Mouse (Mus musculus) cerebellum, adult 2 months (tissue): ENCODE measurements around the gene Syt2.

ENCODE experiments used
- CTCF ChIP-seq: fragments of 200-500 bp; IDR thresholded peaks from 2 replicates; pipeline ENCODE4 v1.5.1; 2011; ENCODE audit warnings: low read depth, mild to moderate bottlenecking, control low read depth, low read length, moderate library complexity, borderline replicate concordance; ENCODE audit not compliant: insufficient read depth
- POLR2A ChIP-seq: fragments of 200-500 bp; IDR thresholded peaks from 2 replicates; pipeline ENCODE4 v1.6.1; 2011; ENCODE audit warnings: low read length, control low read depth, borderline replicate concordance; ENCODE audit not compliant: insufficient read depth

GRCm38 (mm10) chr1:134641507-134641906 is 5.0 kb upstream of the Syt2 start:
- TF ChIP-seq CTCF = peak; percentile 57; the same call in 1 of the 2 replicates
- TF ChIP-seq POLR2A = no peak
